Mouse (Mus musculus) NIH3T3 (cell line): ENCODE measurements around the gene Phactr1.

Experiments used
- DNase-seq: peaks from one replicate; pipeline ENCODE4 v3.0.0-alpha.2; 2012; ENCODE audit warnings: low read depth

Gene Phactr1

GRCm38 (mm10) chr13:42976967-42977366 lies 296.5 kb downstream of the Phactr1 start:
- no peak for DNase-seq

- DNase-seq = peak; percentile 32
These were observed 300.2 kb downstream of the Phactr1 start for GRCm38 (mm10) chr13:42980581-42980980.

GRCm38 (mm10) chr13:42982646-42983045 lies 302.2 kb downstream of the Phactr1 start:
- no peak for DNase-seq

- DNase-seq = no peak
These were observed 305.4 kb downstream of the Phactr1 start for GRCm38 (mm10) chr13:42985806-42986205.

- peak; percentile 24 for DNase-seq
These were observed 307.6 kb downstream of the Phactr1 start for GRCm38 (mm10) chr13:42987931-42988579.

GRCm38 (mm10) chr13:42989481-42989880 lies 309.1 kb downstream of the Phactr1 start:
- DNase-seq = no peak

GRCm38 (mm10) chr13:42990051-42990450 lies 309.6 kb downstream of the Phactr1 start:
- DNase-seq = no peak

GRCm38 (mm10) chr13:42990493-42991111 lies 310.2 kb downstream of the Phactr1 start:
- DNase-seq = peak; percentile 44

GRCm38 (mm10) chr13:42991164-42991563 lies 310.7 kb downstream of the Phactr1 start:
- no peak for DNase-seq

- no peak for DNase-seq
These were observed 311.9 kb downstream of the Phactr1 start for GRCm38 (mm10) chr13:42992306-42992705.

GRCm38 (mm10) chr13:42994276-42994675 lies 313.9 kb downstream of the Phactr1 start:
- DNase-seq = no peak

GRCm38 (mm10) chr13:42996188-42996587 lies 315.8 kb downstream of the Phactr1 start:
- no peak for DNase-seq

- DNase-seq = no peak
These were observed 318.9 kb downstream of the Phactr1 start for GRCm38 (mm10) chr13:42999287-42999686.

- no peak for DNase-seq
These were observed 324.7 kb downstream of the Phactr1 start for GRCm38 (mm10) chr13:43005131-43005579.

GRCm38 (mm10) chr13:43008466-43008865 lies 328.0 kb downstream of the Phactr1 start:
- no peak for DNase-seq

GRCm38 (mm10) chr13:43009596-43009995 lies 329.2 kb downstream of the Phactr1 start:
- no peak for DNase-seq

- peak; percentile 59 for DNase-seq
These were observed 331.1 kb downstream of the Phactr1 start for GRCm38 (mm10) chr13:43011516-43011915.

- no peak for DNase-seq
These were observed 333.6 kb downstream of the Phactr1 start for GRCm38 (mm10) chr13:43013984-43014383.

GRCm38 (mm10) chr13:43015768-43016167 lies 335.3 kb downstream of the Phactr1 start:
- no peak for DNase-seq

GRCm38 (mm10) chr13:43018863-43019262 lies 338.4 kb downstream of the Phactr1 start:
- no peak for DNase-seq

- DNase-seq = no peak
These were observed 340.6 kb downstream of the Phactr1 start for GRCm38 (mm10) chr13:43021031-43021430.

GRCm38 (mm10) chr13:43023005-43023404 lies 342.6 kb downstream of the Phactr1 start:
- no peak for DNase-seq

- DNase-seq = no peak
These were observed 347.1 kb downstream of the Phactr1 start for GRCm38 (mm10) chr13:43027568-43027967.

- no peak for DNase-seq
These were observed 349.8 kb downstream of the Phactr1 start for GRCm38 (mm10) chr13:43030222-43030621.
